Mouse (Mus musculus) lung, postnatal 0 days (tissue): ENCODE data around the gene Cyth1. TPM values are rescaled to one million over a fixed set of nuclear protein-coding genes. Genes with fewer than 3 reads are reported as not detected.

Experiments used
- ATAC-seq: fragments of 200-750 bp; cut with Nextera tagmentation; 2 replicates; pipeline ENCODE4 v1.8.0; 2017; ENCODE audit warnings: moderate library complexity
- DNase-seq: peaks from one replicate; pipeline ENCODE4 v3.0.0-alpha.2; 2016; ENCODE audit warnings: low spot score
- H3K27ac ChIP-seq: fragments of 300-500 bp; sonication (generic); 2 replicates; pipeline ENCODE4 v1.5.1; 2014; ENCODE audit warnings: antibody characterized with exemption, mild to moderate bottlenecking, low read length, mixed read lengths
- H3K27me3 ChIP-seq: fragments of 300-500 bp; sonication (generic); replicated peaks from 2 replicates; pipeline ENCODE4 v1.6.1; 2014; ENCODE audit warnings: low read length, mixed read lengths; ENCODE audit not compliant: insufficient read depth
- H3K36me3 ChIP-seq: fragments of 300-500 bp; sonication (generic); 2 replicates; pipeline ENCODE4 v1.6.1; 2014; ENCODE audit warnings: low read length, mixed read lengths; ENCODE audit not compliant: insufficient read depth
- H3K4me1 ChIP-seq: fragments of 300-500 bp; sonication (generic); 2 replicates; pipeline ENCODE4 v1.6.1; 2014; ENCODE audit warnings: antibody characterized with exemption, low read depth, low read length, mixed read lengths; ENCODE audit not compliant: insufficient read depth
- H3K4me2 ChIP-seq: fragments of 300-500 bp; sonication (generic); replicated peaks from 2 replicates; pipeline ENCODE4 v1.6.1; 2014; ENCODE audit warnings: low read depth, mild to moderate bottlenecking, low read length, moderate library complexity, mixed read lengths
- H3K4me3 ChIP-seq: fragments of 300-500 bp; sonication (generic); 2 replicates; pipeline ENCODE4 v1.5.1; 2014; ENCODE audit warnings: low read depth, low read length
- H3K9ac ChIP-seq: fragments of 300-500 bp; sonication (generic); replicated peaks from 2 replicates; pipeline ENCODE4 v1.6.1; 2014; ENCODE audit warnings: low read depth, mild to moderate bottlenecking
- H3K9me3 ChIP-seq: fragments of 300-500 bp; sonication (generic); 2 replicates; pipeline ENCODE4 v1.6.1; 2016; ENCODE audit warnings: low read length, mixed read lengths
- CTCF ChIP-seq: IDR thresholded peaks from 2 replicates; pipeline ENCODE4 v1.5.1; 2016; ENCODE audit warnings: antibody characterized with exemption, mild to moderate bottlenecking
- EP300 ChIP-seq: IDR thresholded peaks from 2 replicates; pipeline ENCODE4 v1.6.1; 2016; ENCODE audit warnings: antibody characterized with exemption, mild to moderate bottlenecking, control low read depth
- WGBS: fragments of 180-500 bp; shearing (Covaris S2); extraction: QIAGEN DNeasy Blood & Tissue Kit; methylation state at CpG from one replicate; pipeline ENCODE4 v1.1.7; 2014; 5-methylcytosine and 5-hydroxymethylcytosine counted together
- polyA plus RNA-seq: library from polyadenylated mRNA; unstranded; fragments of >200 nt; fragmentation: Nextera tagmentation; extraction: Ambion mirVana; gene quantifications from 2 replicates; pipeline ENCODE4 v1.2.1, GENCODE M21; 2015

Cyth1 gene
- polyA plus RNA-seq, 1 experiment from 2014 or later, result 19.5 TPM

DNA sequence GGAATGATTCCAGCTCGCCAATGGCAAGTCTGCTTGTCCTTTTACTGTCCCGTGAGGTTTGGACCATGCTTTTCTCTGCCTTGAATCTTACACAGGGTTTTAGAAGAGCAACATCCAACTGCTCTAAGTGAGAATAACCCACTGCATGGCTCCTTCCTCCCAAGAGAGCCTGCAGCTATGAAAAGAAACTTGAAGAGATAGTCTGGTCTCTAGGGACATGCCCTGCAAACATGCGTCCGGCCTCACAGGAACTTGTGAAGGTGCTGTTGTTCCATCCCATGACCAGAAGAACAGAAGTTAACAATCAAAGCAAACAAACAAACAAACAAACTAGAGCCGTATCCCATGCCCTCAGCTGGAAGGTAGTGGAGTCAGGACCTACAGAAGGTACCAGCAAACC is 55.4 kb downstream of the Cyth1 start:
- Histone ChIP-seq H3K36me3 (peaks cover 11% of the 10 kb centered on the region; the same call in 1 of the 2 replicates), H3K9me3 (no peaks in the 10 kb centered on the region), H3K27me3 (no peaks in the 10 kb centered on the region), H3K4me1 (peaks cover 37% of the 10 kb centered on the region), H3K9ac (no peak overlapping the region), H3K4me3 (no peak overlapping the region), H3K27ac (peak overlapping the region; percentile 73), H3K4me2 (no peak overlapping the region)
- 85% methylated on average over 5 of the region's 5 CpGs for WGBS
- TF ChIP-seq CTCF (no peak), EP300 (no peak)
- DNase-seq (no peak), ATAC-seq (no peak)

DNA sequence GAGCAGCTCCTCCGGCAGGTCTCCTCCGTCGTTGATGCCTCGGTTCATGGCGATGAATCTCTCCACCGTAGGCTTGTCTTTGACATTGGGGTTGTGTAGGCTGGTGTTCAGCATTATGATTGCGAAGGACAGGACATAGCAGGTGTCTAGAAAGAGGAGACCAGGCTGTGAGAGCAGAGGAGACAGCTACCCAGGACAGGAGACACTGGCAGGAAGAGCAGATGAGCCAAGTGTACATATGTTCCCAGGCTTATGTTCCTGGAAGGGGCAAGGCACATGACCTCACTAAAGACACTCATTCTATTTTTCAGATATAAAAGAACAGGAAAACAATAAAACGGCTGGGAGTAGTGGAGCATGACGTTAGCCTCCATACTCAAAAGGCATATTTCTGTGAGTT is 65.6 kb downstream of the Cyth1 start:
- Histone ChIP-seq H3K27me3 (no peaks in the 10 kb centered on the region), H3K4me3 (no peak overlapping the region), H3K4me2 (no peak overlapping the region), H3K9me3 (no peaks in the 10 kb centered on the region), H3K27ac (no peak overlapping the region), H3K9ac (no peak overlapping the region), H3K4me1 (no peaks in the 10 kb centered on the region), H3K36me3 (peaks cover 48% of the 10 kb centered on the region)
- WGBS, result 95% methylated on average over 9 of the region's 9 CpGs
- TF ChIP-seq CTCF, result no peak
- TF ChIP-seq EP300, result no peak
- ATAC-seq (no peak), DNase-seq (no peak)

DNA sequence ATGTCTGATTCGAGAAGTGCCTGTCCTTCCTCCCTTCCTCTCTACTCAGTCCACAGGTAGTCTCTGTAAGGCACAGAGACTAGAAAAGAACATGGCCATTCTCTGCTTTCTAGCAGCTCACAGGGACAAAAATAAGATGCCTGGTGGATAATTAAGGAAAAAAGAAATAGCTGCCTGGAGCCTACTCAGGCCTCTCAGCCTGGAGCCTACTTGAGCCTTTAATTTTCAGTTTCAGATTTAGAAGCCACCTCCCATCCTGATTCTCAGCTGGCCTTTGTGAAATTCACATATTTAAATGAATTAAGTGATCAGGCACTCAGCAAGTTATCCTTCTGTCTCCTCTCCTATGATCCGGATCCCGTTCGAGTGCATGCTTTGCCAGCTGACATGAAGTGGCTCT is 66.0 kb downstream of the Cyth1 start:
- 91% methylated on average over 4 of the region's 4 CpGs for WGBS
- H3K36me3 ChIP-seq, result peaks cover 47% of the 10 kb centered on the region
- ATAC-seq (no peak), DNase-seq (no peak)
- no peaks in the 10 kb centered on the region for H3K27me3 ChIP-seq
- no peak overlapping the region for H3K27ac ChIP-seq
- H3K9ac ChIP-seq, result no peak overlapping the region
- TF ChIP-seq EP300, result no peak
- no peak for TF ChIP-seq CTCF
- no peak overlapping the region for H3K4me3 ChIP-seq
- no peaks in the 10 kb centered on the region for H3K9me3 ChIP-seq
- no peaks in the 10 kb centered on the region for H3K4me1 ChIP-seq
- H3K4me2 ChIP-seq, result no peak overlapping the region

DNA sequence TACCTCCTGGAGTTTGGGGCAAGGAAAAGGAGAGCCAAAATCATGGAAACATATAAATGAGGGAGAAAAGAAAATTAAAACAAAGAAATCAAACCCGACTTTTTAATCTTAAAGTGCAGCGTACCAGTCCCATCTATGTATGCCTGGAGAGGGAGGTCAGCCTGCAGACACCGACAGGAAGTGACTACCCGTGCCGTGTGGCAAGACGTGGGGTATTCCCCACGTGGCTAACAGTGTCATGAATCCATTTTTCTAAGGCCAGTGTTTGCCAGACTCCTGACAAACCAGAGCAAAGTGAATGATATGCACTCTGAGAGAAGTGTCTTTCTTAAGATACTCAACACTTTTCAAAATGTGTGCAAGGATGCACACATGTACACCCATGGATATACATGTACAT is 68.2 kb downstream of the Cyth1 start:
- ATAC-seq (no peak), DNase-seq (no peak)
- Histone ChIP-seq H3K4me3 (no peak overlapping the region), H3K27ac (no peak overlapping the region), H3K36me3 (peaks cover 53% of the 10 kb centered on the region), H3K9me3 (no peaks in the 10 kb centered on the region), H3K27me3 (no peaks in the 10 kb centered on the region), H3K9ac (no peak overlapping the region), H3K4me1 (no peaks in the 10 kb centered on the region), H3K4me2 (no peak overlapping the region)
- TF ChIP-seq EP300, result no peak
- TF ChIP-seq CTCF, result no peak
- WGBS, result 70% methylated on average over 7 of the region's 7 CpGs

DNA sequence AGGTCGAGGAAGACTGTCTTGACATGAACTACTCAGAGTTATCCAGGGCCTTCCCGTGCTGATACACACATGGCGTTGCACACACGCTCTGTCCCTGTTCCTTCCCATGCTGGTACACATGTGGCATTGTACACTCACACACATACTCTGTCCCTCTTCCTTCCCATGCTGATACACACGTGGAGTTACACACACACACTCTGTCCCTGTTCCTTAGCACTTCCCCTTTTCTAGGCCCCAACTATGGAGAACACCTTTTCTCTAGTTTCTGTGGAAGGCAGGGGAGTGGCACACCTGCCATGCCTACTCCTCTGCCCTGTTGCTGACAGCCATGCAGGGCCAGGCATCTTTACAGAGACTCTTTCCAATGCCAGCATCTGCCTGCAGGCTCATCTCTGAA is 70.2 kb downstream of the Cyth1 start:
- no peaks in the 10 kb centered on the region for H3K4me1 ChIP-seq
- H3K4me2 ChIP-seq, result no peak overlapping the region
- no peak overlapping the region for H3K4me3 ChIP-seq
- WGBS, result 81% methylated on average over 5 of the region's 5 CpGs
- peaks cover 52% of the 10 kb centered on the region for H3K36me3 ChIP-seq
- no peak overlapping the region for H3K9ac ChIP-seq
- H3K27me3 ChIP-seq, result no peaks in the 10 kb centered on the region
- no peaks in the 10 kb centered on the region for H3K9me3 ChIP-seq
- no peak overlapping the region for H3K27ac ChIP-seq
- ATAC-seq (no peak), DNase-seq (no peak)
- TF ChIP-seq EP300 (no peak), CTCF (no peak)

DNA sequence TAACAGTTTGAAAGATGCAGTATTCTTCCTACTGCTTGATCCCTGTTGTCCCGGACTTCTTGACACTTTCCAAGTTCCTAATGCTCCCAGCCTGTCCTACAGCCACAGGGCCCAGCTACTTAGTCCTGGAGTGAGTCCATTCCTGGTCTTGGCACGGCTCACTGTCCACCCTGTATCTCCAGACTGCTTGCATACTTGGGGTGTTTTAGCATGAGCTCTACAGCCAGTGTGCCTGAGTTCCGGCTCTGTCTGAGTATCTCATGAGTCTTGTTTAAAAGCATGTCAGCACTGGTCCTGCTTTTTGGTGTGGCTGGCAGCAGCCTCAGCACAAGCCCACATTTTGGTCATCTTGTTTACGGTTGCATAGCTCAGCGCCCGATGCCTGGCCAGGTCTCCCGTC is 73.6 kb downstream of the Cyth1 start:
- DNase-seq, result peak; percentile 39
- Histone ChIP-seq H3K4me1 (no peaks in the 10 kb centered on the region), H3K9ac (no peak overlapping the region), H3K4me2 (no peak overlapping the region), H3K36me3 (peaks cover 28% of the 10 kb centered on the region), H3K27ac (no peak overlapping the region), H3K9me3 (no peaks in the 10 kb centered on the region), H3K27me3 (no peaks in the 10 kb centered on the region), H3K4me3 (no peak overlapping the region)
- TF ChIP-seq EP300 (no peak), CTCF (no peak)
- WGBS, result 62% methylated on average over 7 of the region's 7 CpGs
- peak; percentile 69 for ATAC-seq

DNA sequence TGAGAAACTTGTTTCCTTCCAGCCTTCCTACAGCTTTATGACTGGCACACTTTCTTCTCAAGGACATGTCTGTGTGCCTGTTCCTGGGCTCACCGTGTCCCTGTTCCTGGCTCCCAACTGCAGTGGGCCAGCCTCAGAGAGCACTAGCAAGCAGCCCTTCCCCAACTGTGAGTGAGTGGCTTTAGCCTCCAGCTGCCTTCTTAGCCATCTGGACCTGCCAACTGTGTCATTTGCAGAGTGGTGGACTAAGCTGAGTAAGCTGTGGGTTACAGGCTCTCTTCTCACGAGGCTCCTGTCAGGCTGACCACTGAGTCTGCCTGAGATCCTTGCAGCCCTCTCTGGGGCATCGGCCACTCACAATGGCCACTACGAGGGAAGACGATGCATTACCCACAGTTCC is 75.6 kb downstream of the Cyth1 start:
- Histone ChIP-seq H3K4me1 (no peaks in the 10 kb centered on the region), H3K27me3 (no peaks in the 10 kb centered on the region), H3K4me3 (no peak overlapping the region), H3K4me2 (no peak overlapping the region), H3K36me3 (peaks cover 36% of the 10 kb centered on the region; the same call in 1 of the 2 replicates), H3K9ac (no peak overlapping the region), H3K27ac (no peak overlapping the region), H3K9me3 (no peaks in the 10 kb centered on the region)
- ATAC-seq (no peak), DNase-seq (no peak)
- TF ChIP-seq CTCF (no peak), EP300 (no peak)
- 82% methylated on average over 5 of the region's 5 CpGs for WGBS
